In genomic region chr1:165814116-165814515, GRCm38 (mm10) we compare ENCODE assay signal across 11 mouse cellular contexts. TPM values are rescaled to one million over a fixed set of nuclear protein-coding genes. Genes with fewer than 3 reads are reported as not detected.
DNase-seq lines count a peak whose midpoint lies in the region; ATAC-seq and TF ChIP-seq lines count a peak whose summit lies in the region.
"Had no signal": no experiment of that assay in that cellular context is flagged by ENCODE, and none has a peak within 500 bp of the region (broad histone marks: within the 10 kb centered on the region; RNA-seq: fewer than 3 reads in every experiment).

No protein-coding gene starts in this region.

- no peak overlapping the region for H3K27ac ChIP-seq in intestine, embryonic 15.5 days
- no peak overlapping the region for H3K27ac ChIP-seq in intestine, postnatal 0 days (ENCODE audit: low read depth, low read length)
- no peak overlapping the region for H3K27ac ChIP-seq in embryonic facial prominence, embryonic 14.5 days (replicated peaks; ENCODE audit: low read depth, low read length)
- H3K27ac ChIP-seq in limb, embryonic 12.5 days = peak overlapping the region; percentile 68
- H3K27ac ChIP-seq: heart, adult 2 months had no signal

- intact Hi-C loops in left cerebral cortex, postnatal 36 days (cut with DNase I) = no loop called here

- peaks cover 7% of the 10 kb centered on the region for H3K4me1 ChIP-seq in intestine, embryonic 15.5 days (replicated peaks)
- no peaks in the 10 kb centered on the region for H3K4me1 ChIP-seq in intestine, postnatal 0 days (replicated peaks; ENCODE audit: control insufficient read depth, insufficient read depth, low read length)
- peaks cover 14% of the 10 kb centered on the region for H3K4me1 ChIP-seq in embryonic facial prominence, embryonic 14.5 days (ENCODE audit: control insufficient read depth, insufficient read depth, low read length)
- peaks cover 23% of the 10 kb centered on the region for H3K4me1 ChIP-seq in limb, embryonic 12.5 days (replicated peaks)

- no peaks in the 10 kb centered on the region for H3K36me3 ChIP-seq in intestine, embryonic 15.5 days
- no peaks in the 10 kb centered on the region for H3K36me3 ChIP-seq in intestine, postnatal 0 days (ENCODE audit: control insufficient read depth, insufficient read depth)
- no peaks in the 10 kb centered on the region for H3K36me3 ChIP-seq in embryonic facial prominence, embryonic 14.5 days (ENCODE audit: control insufficient read depth, insufficient read depth, low read length)
- no peaks in the 10 kb centered on the region for H3K36me3 ChIP-seq in limb, embryonic 12.5 days

- no peak for TF ChIP-seq CTCF in intestine, postnatal 0 days (IDR thresholded peaks at IDR 0.05; ENCODE audit: low read depth)

- no peak overlapping the region for H3K4me3 ChIP-seq in intestine, embryonic 15.5 days (replicated peaks)
- H3K4me3 ChIP-seq in intestine, postnatal 0 days (ENCODE audit: low read depth, low read length) = no peak overlapping the region
- H3K4me3 ChIP-seq in embryonic facial prominence, embryonic 14.5 days (ENCODE audit: low read depth, low read length) = no peak overlapping the region
- no peak overlapping the region for H3K4me3 ChIP-seq in limb, embryonic 12.5 days (replicated peaks)
- H3K4me3 ChIP-seq: heart, adult 2 months had no signal

- no peaks in the 10 kb centered on the region for H3K9me3 ChIP-seq in intestine, embryonic 15.5 days
- no peaks in the 10 kb centered on the region for H3K9me3 ChIP-seq in intestine, postnatal 0 days (ENCODE audit: control insufficient read depth)
- no peaks in the 10 kb centered on the region for H3K9me3 ChIP-seq in embryonic facial prominence, embryonic 14.5 days (ENCODE audit: control insufficient read depth, low read length)
- no peaks in the 10 kb centered on the region for H3K9me3 ChIP-seq in limb, embryonic 12.5 days

- peak overlapping the region; percentile 35; the same call in 1 of the 2 replicates for H3K4me2 ChIP-seq in intestine, embryonic 15.5 days (replicated peaks)
- no peak overlapping the region; the same call in 1 of the 2 replicates for H3K4me2 ChIP-seq in intestine, postnatal 0 days (replicated peaks; ENCODE audit: low read depth)
- H3K4me2 ChIP-seq in embryonic facial prominence, embryonic 14.5 days (ENCODE audit: low read depth, low read length) = no peak overlapping the region
- no peak overlapping the region for H3K4me2 ChIP-seq in limb, embryonic 12.5 days

- 0 out of 2 replicates have a peak, but pooled peaks cover 3% of the 10 kb centered on the region for H3K27me3 ChIP-seq in intestine, embryonic 15.5 days (replicated peaks)
- H3K27me3 ChIP-seq in intestine, postnatal 0 days (replicated peaks; ENCODE audit: control insufficient read depth, insufficient read depth, low read length) = no peaks in the 10 kb centered on the region
- H3K27me3 ChIP-seq in embryonic facial prominence, embryonic 14.5 days (replicated peaks; ENCODE audit: control insufficient read depth, insufficient read depth, low read length) = no peaks in the 10 kb centered on the region
- H3K27me3 ChIP-seq in limb, embryonic 12.5 days = peaks cover 7% of the 10 kb centered on the region

- H3K9ac ChIP-seq in intestine, embryonic 15.5 days = no peak overlapping the region
- no peak overlapping the region for H3K9ac ChIP-seq in intestine, postnatal 0 days (ENCODE audit: low read depth, low read length)
- peak overlapping the region; percentile 38 for H3K9ac ChIP-seq in embryonic facial prominence, embryonic 14.5 days (ENCODE audit: low read depth, low read length)
- H3K9ac ChIP-seq in limb, embryonic 12.5 days (replicated peaks) = no peak overlapping the region

- no peak for ATAC-seq in intestine, embryonic 15.5 days
- ATAC-seq in intestine, postnatal 0 days = no peak
- ATAC-seq in embryonic facial prominence, embryonic 14.5 days (ENCODE audit: low read depth) = no peak
- no peak for ATAC-seq in limb, embryonic 12.5 days (ENCODE audit: insufficient number of reproducible peaks, insufficient read depth, low FRiP score, low TSS enrichment, low read depth)

- peak; percentile 57 for DNase-seq in embryonic facial prominence, embryonic 14.5 days (ENCODE audit: low spot score)
- peak; percentile 65 for DNase-seq in retina, embryonic 14.5 days (ENCODE audit: low spot score)
- DNase-seq in left cerebral cortex, postnatal 36 days (ENCODE audit: low spot score in 2 of 2) = no peak
- DNase-seq in layer of hippocampus, adult 11-12 months (ENCODE audit: low spot score) = no peak
- DNase-seq in urinary bladder, postnatal 4 days (ENCODE audit: low spot score in 2 of 2) = no peak
- DNase-seq: spleen, adult 18-20 months had no signal

- 32% methylated on average over 7 of the region's 7 CpGs for WGBS in intestine, embryonic 15.5 days
- WGBS in intestine, postnatal 0 days = 59% methylated on average over 7 of the region's 7 CpGs
- 18% methylated on average over 7 of the region's 7 CpGs for WGBS in embryonic facial prominence, embryonic 14.5 days
- 20% methylated on average over 7 of the region's 7 CpGs for WGBS in limb, embryonic 12.5 days

RNA-seq across cellular contexts. Expression of gene Cd247, which starts 25.6 kb away (rescaled TPM):
- 0.33 and 0.39 TPM in 2 replicates for polyA plus RNA-seq in intestine, embryonic 15.5 days (2015; fragmentation: Nextera tagmentation; extraction: Ambion mirVana)
- 0.50 and 0.52 TPM in 2 replicates for polyA plus RNA-seq in intestine, postnatal 0 days (2015; fragmentation: Nextera tagmentation; extraction: Ambion mirVana)
- polyA plus RNA-seq in embryonic facial prominence, embryonic 14.5 days (2014; fragmentation: Nextera tagmentation; extraction: Ambion mirVana) = 0.42 and 0.94 TPM in 2 replicates
- 1.4 and 1.6 TPM in 2 replicates for polyA plus RNA-seq in limb, embryonic 12.5 days (2016; fragmentation: Nextera tagmentation; extraction: Ambion mirVana)
- total RNA-seq in left cerebral cortex, postnatal 36 days (2021) = under 1 TPM in 1 of 2 experiments, not detected in 1; 0.25 TPM
- total RNA-seq: left cerebral cortex, adult 8-10 months had no signal

RNA-seq across cellular contexts. Expression of gene Creg1, which starts 50.6 kb away (rescaled TPM):
- polyA plus RNA-seq in intestine, embryonic 15.5 days (2015; fragmentation: Nextera tagmentation; extraction: Ambion mirVana) = 101 and 124 TPM in 2 replicates
- polyA plus RNA-seq in intestine, postnatal 0 days (2015; fragmentation: Nextera tagmentation; extraction: Ambion mirVana) = 195 and 201 TPM in 2 replicates
- 77.1 and 81.0 TPM in 2 replicates for polyA plus RNA-seq in embryonic facial prominence, embryonic 14.5 days (2014; fragmentation: Nextera tagmentation; extraction: Ambion mirVana)
- polyA plus RNA-seq in limb, embryonic 12.5 days (2016; fragmentation: Nextera tagmentation; extraction: Ambion mirVana) = 35.3 and 40.5 TPM in 2 replicates
- total RNA-seq in left cerebral cortex, postnatal 36 days (2021) = 10 to 100 TPM; 23.4 to 28.2 TPM

Comparison
In these comparisons a context has a peak if more than half of its experiments do, and no peak if none do; other contexts are left out.
1. DNase-seq: peak in embryonic facial prominence, embryonic 14.5 days (single experiment) and retina, embryonic 14.5 days (single experiment); none in left cerebral cortex, postnatal 36 days (0 of 2), layer of hippocampus, adult 11-12 months (single experiment) and urinary bladder, postnatal 4 days (0 of 2).